ENCODE assay signal across 9 mouse cellular contexts in the genomic region with DNA sequence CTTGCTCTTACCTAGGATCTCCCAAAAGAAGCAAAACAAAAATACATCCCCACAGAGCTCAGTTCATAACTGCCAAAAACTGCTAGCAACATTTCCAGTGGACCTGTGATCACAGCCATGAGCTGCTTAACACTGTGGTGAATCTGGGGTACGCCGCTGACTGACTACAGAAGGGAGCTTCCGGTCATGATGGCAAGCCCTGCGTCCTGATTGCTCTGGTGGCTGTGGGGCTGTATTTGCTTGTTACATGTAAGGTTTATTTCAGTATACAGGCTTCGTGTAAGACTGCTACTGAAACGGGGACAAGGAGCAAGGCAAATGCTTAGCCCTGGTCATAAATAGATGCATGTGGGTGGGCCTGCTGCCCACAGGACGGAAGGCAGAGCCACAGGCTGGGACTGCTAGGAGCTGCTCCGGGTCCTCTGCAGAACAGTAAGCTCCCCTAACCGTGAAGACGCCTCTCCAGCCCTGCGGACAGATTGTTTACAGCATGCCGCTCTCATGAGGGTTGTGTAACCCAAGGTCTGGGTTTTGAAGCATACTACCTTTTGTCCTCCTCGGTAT.
A peak's percentile ranks its signal among the peaks of the same experiment; 100 is the strongest.
DNase-seq lines count a peak whose midpoint lies in the region; ATAC-seq and TF ChIP-seq lines count a peak whose summit lies in the region.
"Had no signal": no experiment of that assay in that cellular context is flagged by ENCODE, and none has a peak within 500 bp of the region (broad histone marks: within the 10 kb centered on the region; RNA-seq: fewer than 3 reads in every experiment).

No protein-coding gene starts in this region.

- no peak overlapping the region for H3K9ac ChIP-seq in midbrain, embryonic 12.5 days (replicated peaks)
- no peak overlapping the region for H3K9ac ChIP-seq in midbrain, postnatal 0 days (replicated peaks; ENCODE audit: low read length, poor library complexity, severe bottlenecking)
- no peak overlapping the region for H3K9ac ChIP-seq in hindbrain, postnatal 0 days (replicated peaks; ENCODE audit: low read length)
- no peak overlapping the region for H3K9ac ChIP-seq in stomach, embryonic 16.5 days (ENCODE audit: low read length)

- ATAC-seq in midbrain, embryonic 12.5 days (ENCODE audit: low FRiP score, low read depth) = no peak
- no peak; the same call in 1 of the 2 replicates for ATAC-seq in midbrain, postnatal 0 days (ENCODE audit: low FRiP score)
- ATAC-seq in hindbrain, postnatal 0 days = peak; percentile 33
- no peak for ATAC-seq in stomach, embryonic 16.5 days (ENCODE audit: insufficient read depth, low FRiP score)
- ATAC-seq: Patski had no signal

- no peak overlapping the region for H3K4me2 ChIP-seq in midbrain, embryonic 12.5 days (replicated peaks)
- no peak overlapping the region for H3K4me2 ChIP-seq in midbrain, postnatal 0 days (ENCODE audit: low read depth, low read length, poor library complexity, severe bottlenecking)
- peak overlapping the region; percentile 21 for H3K4me2 ChIP-seq in hindbrain, postnatal 0 days (ENCODE audit: low read depth, low read length)
- H3K4me2 ChIP-seq in stomach, embryonic 16.5 days (ENCODE audit: low read depth, low read length) = no peak overlapping the region

- TF ChIP-seq CTCF in midbrain, postnatal 0 days (IDR thresholded peaks at IDR 0.05) = no peak
- no peak for TF ChIP-seq CTCF in hindbrain, postnatal 0 days (IDR thresholded peaks at IDR 0.05; ENCODE audit: low read depth)

- WGBS in midbrain, embryonic 12.5 days = 84% methylated on average over 13 of the region's 13 CpGs
- WGBS in midbrain, postnatal 0 days = 53% methylated on average over 13 of the region's 13 CpGs
- WGBS in embryonic facial prominence, embryonic 10.5 days = 86% methylated on average over 13 of the region's 13 CpGs
- WGBS in hindbrain, postnatal 0 days = 44% methylated on average over 13 of the region's 13 CpGs
- 66% methylated on average over 13 of the region's 13 CpGs for WGBS in stomach, embryonic 16.5 days

- H3K27ac ChIP-seq in midbrain, embryonic 12.5 days (replicated peaks) = peak overlapping the region; percentile 17; the same call in 1 of the 2 replicates
- H3K27ac ChIP-seq in midbrain, postnatal 0 days (ENCODE audit: low read depth, low read length) = no peak overlapping the region
- peak overlapping the region; percentile 40; the same call in 1 of the 2 replicates for H3K27ac ChIP-seq in embryonic facial prominence, embryonic 10.5 days (replicated peaks)
- H3K27ac ChIP-seq in hindbrain, postnatal 0 days = peak overlapping the region; percentile 51; the same call in 1 of the 2 replicates
- peak overlapping the region; percentile 14 for H3K27ac ChIP-seq in stomach, embryonic 16.5 days (ENCODE audit: low read length)

- no peak for DNase-seq in midbrain, postnatal 0 days (ENCODE audit: low spot score)
- no peak for DNase-seq in embryonic facial prominence, embryonic 10.5 days (ENCODE audit: low spot score)
- DNase-seq in hindbrain, postnatal 0 days (ENCODE audit: low spot score) = peak; percentile 49
- DNase-seq in adrenal gland, postnatal 4 days (ENCODE audit: low spot score in 2 of 2) = no peak
- DNase-seq in kidney, postnatal 10 days = no peak
- DNase-seq: kidney, adult 18-20 months had no signal

- H3K36me3 ChIP-seq in midbrain, embryonic 12.5 days = peaks cover 5% of the 10 kb centered on the region
- H3K36me3 ChIP-seq in midbrain, postnatal 0 days (ENCODE audit: insufficient read depth, low read length) = peaks cover 1% of the 10 kb centered on the region
- H3K36me3 ChIP-seq in embryonic facial prominence, embryonic 10.5 days (replicated peaks) = peaks cover 53% of the 10 kb centered on the region
- H3K36me3 ChIP-seq in hindbrain, postnatal 0 days (ENCODE audit: insufficient read depth, low read length) = 0 out of 2 replicates have a peak, but pooled peaks cover 2% of the 10 kb centered on the region
- H3K36me3 ChIP-seq in stomach, embryonic 16.5 days (ENCODE audit: control insufficient read depth, insufficient read depth, low read length) = peaks cover 8% of the 10 kb centered on the region

- H3K9me3 ChIP-seq in midbrain, embryonic 12.5 days = no peaks in the 10 kb centered on the region
- H3K9me3 ChIP-seq in midbrain, postnatal 0 days (ENCODE audit: low read length) = no peaks in the 10 kb centered on the region
- no peaks in the 10 kb centered on the region for H3K9me3 ChIP-seq in embryonic facial prominence, embryonic 10.5 days
- no peaks in the 10 kb centered on the region for H3K9me3 ChIP-seq in hindbrain, postnatal 0 days (ENCODE audit: low read length)
- H3K9me3 ChIP-seq in stomach, embryonic 16.5 days (replicated peaks; ENCODE audit: control insufficient read depth, low read length) = no peaks in the 10 kb centered on the region

- no peak overlapping the region for H3K4me3 ChIP-seq in midbrain, embryonic 12.5 days
- H3K4me3 ChIP-seq in midbrain, postnatal 0 days (ENCODE audit: low read depth, low read length) = no peak overlapping the region
- H3K4me3 ChIP-seq in embryonic facial prominence, embryonic 10.5 days = no peak overlapping the region
- H3K4me3 ChIP-seq in hindbrain, postnatal 0 days (ENCODE audit: low read length) = no peak overlapping the region
- no peak overlapping the region for H3K4me3 ChIP-seq in stomach, embryonic 16.5 days (replicated peaks; ENCODE audit: low read length)

- H3K4me1 ChIP-seq in midbrain, embryonic 12.5 days = peaks cover 31% of the 10 kb centered on the region
- H3K4me1 ChIP-seq in midbrain, postnatal 0 days (ENCODE audit: insufficient read depth, low read length) = peaks cover 14% of the 10 kb centered on the region
- peaks cover 12% of the 10 kb centered on the region; the same call in 1 of the 2 replicates for H3K4me1 ChIP-seq in embryonic facial prominence, embryonic 10.5 days
- H3K4me1 ChIP-seq in hindbrain, postnatal 0 days (ENCODE audit: insufficient read depth, low read length) = peaks cover 26% of the 10 kb centered on the region
- H3K4me1 ChIP-seq in stomach, embryonic 16.5 days (ENCODE audit: control insufficient read depth, insufficient read depth, low read length) = peaks cover 18% of the 10 kb centered on the region; the same call in 1 of the 2 replicates

- H3K27me3 ChIP-seq in midbrain, embryonic 12.5 days = no peaks in the 10 kb centered on the region
- H3K27me3 ChIP-seq in midbrain, postnatal 0 days (ENCODE audit: insufficient read depth, low read length) = no peaks in the 10 kb centered on the region
- H3K27me3 ChIP-seq in embryonic facial prominence, embryonic 10.5 days (replicated peaks; ENCODE audit: low read depth, poor library complexity, severe bottlenecking) = no peaks in the 10 kb centered on the region
- H3K27me3 ChIP-seq in hindbrain, postnatal 0 days (ENCODE audit: insufficient read depth, low read length) = no peaks in the 10 kb centered on the region
- no peaks in the 10 kb centered on the region for H3K27me3 ChIP-seq in stomach, embryonic 16.5 days (ENCODE audit: control insufficient read depth, insufficient read depth, low read length)
- H3K27me3 ChIP-seq: Patski had no signal
